Comparison of ENCODE assay signal across 29 mouse cellular contexts in the genomic region with DNA sequence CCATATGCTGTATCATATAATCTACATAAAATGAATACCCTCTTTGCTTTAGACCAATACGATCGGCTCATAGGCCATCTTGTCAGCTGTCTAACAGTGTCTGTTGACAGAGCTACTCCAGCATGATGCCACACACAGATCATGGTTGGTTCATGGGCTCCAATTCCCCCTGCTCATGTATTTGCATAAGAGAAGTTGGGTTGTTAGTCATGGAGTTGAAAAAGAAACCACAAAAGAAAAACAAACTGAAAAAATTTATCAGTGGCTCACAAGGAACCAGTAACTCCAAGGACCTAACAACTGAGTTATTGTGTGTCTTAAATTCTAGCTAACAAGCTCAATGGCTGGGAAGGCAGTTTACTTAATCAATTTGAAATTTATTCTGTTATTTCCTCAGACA.
DNase-seq lines count a peak whose midpoint lies in the region; ATAC-seq and TF ChIP-seq lines count a peak whose summit lies in the region.
"Had no signal": no experiment of that assay in that cellular context is flagged by ENCODE, and none has a peak within 500 bp of the region (broad histone marks: within the 10 kb centered on the region; RNA-seq: fewer than 3 reads in every experiment).

No protein-coding gene starts in this region.

- WGBS in hindbrain, postnatal 0 days: 85% methylated on average over 2 of the region's 2 CpGs

- H3K4me3 ChIP-seq in MEL (ENCODE audit: control insufficient read depth in 1 of 2, insufficient read depth in 1 of 2, low read depth in 2 of 2, low read length in 2 of 2): no peak overlapping the region
- no peak overlapping the region for H3K4me3 ChIP-seq in bone marrow macrophage, adult 2 months (ENCODE audit: insufficient read depth, low read length)
- H3K4me3 ChIP-seq in hindbrain, postnatal 0 days (ENCODE audit: low read length): no peak overlapping the region
- H3K4me3 ChIP-seq: heart, embryonic 12.5 days; liver, embryonic 12.5 days; neural tube, embryonic 15.5 days had no signal

- H3K4me2 ChIP-seq in hindbrain, postnatal 0 days (ENCODE audit: low read depth, low read length): no peak overlapping the region
- H3K4me2 ChIP-seq: heart, embryonic 12.5 days; hindbrain, embryonic 14.5 days; liver, embryonic 12.5 days; neural tube, embryonic 15.5 days had no signal

- peak; percentile 50 to 55 for TF ChIP-seq EP300 in MEL (IDR thresholded peaks at IDR 0.05; ENCODE audit: low read depth in 1 of 2, low read length in 2 of 2)

- TF ChIP-seq CTCF in MEL (IDR thresholded peaks at IDR 0.05 in 2 of 3, conservative IDR thresholded peaks at IDR 0.05 in 1 of 3; ENCODE audit: control insufficient read depth in 1 of 3, insufficient read depth in 1 of 3, low read depth in 2 of 3, low read length in 3 of 3, poor library complexity in 1 of 3, severe bottlenecking in 1 of 3): no peak
- TF ChIP-seq CTCF in bone marrow macrophage, adult 2 months (IDR thresholded peaks at IDR 0.05; ENCODE audit: low read depth, low read length): no peak
- no peak for TF ChIP-seq CTCF in hindbrain, postnatal 0 days (IDR thresholded peaks at IDR 0.05; ENCODE audit: low read depth)

- peaks cover 6 to 14% of the 10 kb centered on the region in 2 experiments for H3K4me1 ChIP-seq in MEL (ENCODE audit: control insufficient read depth in 1 of 2, insufficient read depth in 2 of 2, low read length in 2 of 2)
- H3K4me1 ChIP-seq in bone marrow macrophage, adult 2 months (ENCODE audit: control insufficient read depth, insufficient read depth, low read length): peaks cover 12% of the 10 kb centered on the region
- H3K4me1 ChIP-seq in hindbrain, postnatal 0 days (ENCODE audit: insufficient read depth, low read length): no peaks in the 10 kb centered on the region
- H3K4me1 ChIP-seq: heart, embryonic 12.5 days; liver, embryonic 12.5 days; neural tube, embryonic 15.5 days had no signal

- H3K9ac ChIP-seq in MEL (ENCODE audit: control insufficient read depth, low read depth, low read length, poor library complexity, severe bottlenecking): no peak overlapping the region
- H3K9ac ChIP-seq in hindbrain, postnatal 0 days (replicated peaks; ENCODE audit: low read length): no peak overlapping the region
- H3K9ac ChIP-seq: forebrain, postnatal 0 days; heart, embryonic 12.5 days; hindbrain, embryonic 14.5 days; liver, embryonic 12.5 days; liver, postnatal 0 days; neural tube, embryonic 15.5 days had no signal

- TF ChIP-seq RAD21 in MEL (IDR thresholded peaks at IDR 0.05; ENCODE audit: low read depth, low read length): no peak

- no peaks in the 10 kb centered on the region for H3K9me3 ChIP-seq in MEL (replicated peaks; ENCODE audit: insufficient read depth, low read length)
- H3K9me3 ChIP-seq in hindbrain, postnatal 0 days (ENCODE audit: low read length): no peaks in the 10 kb centered on the region
- H3K9me3 ChIP-seq: heart, embryonic 12.5 days; liver, embryonic 12.5 days; neural tube, embryonic 15.5 days had no signal

- H3K27me3 ChIP-seq in MEL (ENCODE audit: control insufficient read depth in 1 of 2, insufficient read depth in 2 of 2, low read length in 2 of 2): no peaks in the 10 kb centered on the region
- no peaks in the 10 kb centered on the region for H3K27me3 ChIP-seq in hindbrain, postnatal 0 days (ENCODE audit: insufficient read depth, low read length)
- H3K27me3 ChIP-seq: heart, embryonic 12.5 days; liver, embryonic 12.5 days; neural tube, embryonic 15.5 days had no signal

- ATAC-seq in megakaryocyte, adult 5-6 weeks (ENCODE audit: poor library complexity, severe bottlenecking): peak; percentile 19; the same call in 1 of the 2 replicates
- ATAC-seq in hindbrain, postnatal 0 days: no peak
- ATAC-seq: forebrain, postnatal 0 days; liver, embryonic 12.5 days; liver, postnatal 0 days; lung, postnatal 0 days had no signal

- peaks cover 0 to 18% of the 10 kb centered on the region in 2 experiments; a peak in 2 of 4 replicates for H3K36me3 ChIP-seq in MEL (ENCODE audit: control insufficient read depth in 1 of 2, insufficient read depth in 2 of 2, low read length in 2 of 2)
- H3K36me3 ChIP-seq in hindbrain, postnatal 0 days (ENCODE audit: insufficient read depth, low read length): no peaks in the 10 kb centered on the region
- H3K36me3 ChIP-seq: heart, embryonic 12.5 days; liver, embryonic 12.5 days; neural tube, embryonic 15.5 days had no signal

- H3K79me2 ChIP-seq in MEL (ENCODE audit: control insufficient read depth, insufficient read depth, low read length, poor library complexity): no peaks in the 10 kb centered on the region

- TF ChIP-seq POLR2A in MEL (IDR thresholded peaks at IDR 0.05; ENCODE audit: control insufficient read depth in 1 of 2, insufficient read depth in 1 of 2, low read depth in 1 of 2, low read length in 2 of 2, poor library complexity in 1 of 2): no peak
- no peak for TF ChIP-seq POLR2A in bone marrow macrophage, adult 2 months (IDR thresholded peaks at IDR 0.05; ENCODE audit: borderline replicate concordance, low read depth, low read length)

- no peak overlapping the region for H3K27ac ChIP-seq in MEL (ENCODE audit: control insufficient read depth, low read depth, low read length)
- peak overlapping the region; percentile 36; the same call in 1 of the 2 replicates for H3K27ac ChIP-seq in bone marrow macrophage, adult 2 months (ENCODE audit: insufficient read depth, low read depth, low read length)
- no peak overlapping the region for H3K27ac ChIP-seq in hindbrain, postnatal 0 days
- H3K27ac ChIP-seq: hindbrain, embryonic 14.5 days; kidney, postnatal 0 days; liver, embryonic 12.5 days; neural tube, embryonic 15.5 days had no signal

- DNase-seq in 416B (ENCODE audit: low read depth) (peak; percentile 37), MEL (ENCODE audit: low read depth, low spot score) (peak; percentile 57)
- DNase-seq in gastrocnemius, postnatal 10 days: no peak
- DNase-seq in cerebellum, postnatal 14 days: no peak
- DNase-seq in lung, adult 18-20 months: no peak
- no peak for DNase-seq in hindbrain, postnatal 0 days (ENCODE audit: low spot score)
- DNase-seq: adrenal gland, postnatal 25 days; cerebellum, adult 18-20 months; cerebellum, postnatal 10 days; forebrain, postnatal 0 days; gastrocnemius, postnatal 14 days; heart, adult 18-20 months; kidney, adult 18-20 months; kidney, postnatal 4 days; layer of hippocampus, postnatal 36 days; left cerebral cortex, postnatal 4 days; liver, postnatal 0 days; lung, postnatal 4 days; midbrain, embryonic 14.5 days; spleen, adult 18-20 months; thymus, postnatal 14 days had no signal

TF ChIP-seq in MEL, 35 proteins besides CTCF, POLR2A, EP300 and RAD21:
- TF ChIP-seq ETS1 (IDR thresholded peaks at IDR 0.05; ENCODE audit: low read depth, low read length) (peak; percentile 27; the same call in 1 of the 2 replicates), MYB (IDR thresholded peaks at IDR 0.05; ENCODE audit: low read depth, low read length) (no peak)

Comparison
In these comparisons a context has a peak if more than half of its experiments do, and no peak if none do; other contexts are left out.
1. DNase-seq: peak in 416B (single experiment) and MEL (single experiment); none in gastrocnemius, postnatal 10 days (single experiment), cerebellum, postnatal 14 days (0 of 2), lung, adult 18-20 months (0 of 2) and hindbrain, postnatal 0 days (single experiment).